Mouse (Mus musculus): Measurements from ENCODE around the gene Zfp950. TPM values are rescaled to one million over a fixed set of nuclear protein-coding genes. Genes with fewer than 3 reads are reported as not detected.
"Not testable (repeated sequence)": the region's sequence is repeated elsewhere in the genome, so short reads cannot be mapped to it uniquely, and the experiment has no call there.

Zfp950 gene
- polyA plus RNA-seq (2015; fragmentation: Nextera tagmentation; extraction: Ambion mirVana) = 32.8 and 38.1 TPM in 2 replicates

- Histone ChIP-seq H3K9ac (peak within 1 kb of the TSS; percentile 79), H3K4me2 (replicated peaks) (peak within 1 kb of the TSS; percentile 70), H3K27ac (peak within 1 kb of the TSS; percentile 70; the same call in 1 of the 2 replicates), H3K4me3 (replicated peaks) (peak within 1 kb of the TSS; percentile 77), H3K27me3 (replicated peaks) (no peaks in the 10 kb centered on the region), H3K4me1 (replicated peaks) (peaks cover 4% of the 10 kb centered on the region; the same call in 1 of the 2 replicates), H3K9me3 (no peaks in the 10 kb centered on the region), H3K36me3 (no peaks in the 10 kb centered on the region)
- under 1% methylated on average over 18 of the region's 18 CpGs for WGBS
- peak; percentile 100 for ATAC-seq
These were observed at the start of gene Zfp950 for GRCm38 (mm10) chr19:61140342-61141206. Gene Zfp950, minus strand, starts transcription at chr19:61140840.

- not testable (repeated sequence) for H3K9ac ChIP-seq; H3K4me3 ChIP-seq (replicated peaks); H3K9me3 ChIP-seq; H3K4me1 ChIP-seq (replicated peaks); H3K36me3 ChIP-seq; ATAC-seq; H3K27ac ChIP-seq; H3K4me2 ChIP-seq (replicated peaks); H3K27me3 ChIP-seq (replicated peaks)
- WGBS = 86% methylated on average over 2 of the region's 2 CpGs
These were observed 43.0 kb upstream of the Zfp950 start, which contains the start of gene Gm6020 for GRCm38 (mm10) chr19:61183590-61183989. Gene Gm6020, plus strand, starts transcription at chr19:61183890.

GRCm38 (mm10) chr19:61175756-61176324 is 35.2 kb upstream of the Zfp950 start, which contains the start of gene Gm7102:
Gene Gm7102, minus strand, starts transcription at chr19:61176309.
- WGBS = 21% methylated on average over 39 of the region's 39 CpGs
- peak; percentile 45; the same call in 1 of the 2 replicates for ATAC-seq

GRCm38 (mm10) chr19:61151701-61152420 is 11.2 kb upstream of the Zfp950 start:
- Histone ChIP-seq H3K4me3 (replicated peaks) (peak overlapping the region; percentile 46), H3K36me3 (no peaks in the 10 kb centered on the region), H3K9ac (peak overlapping the region; percentile 55), H3K27me3 (replicated peaks) (no peaks in the 10 kb centered on the region), H3K9me3 (no peaks in the 10 kb centered on the region), H3K4me2 (replicated peaks) (peak overlapping the region; percentile 80), H3K27ac (peak overlapping the region; percentile 67), H3K4me1 (replicated peaks) (no peaks in the 10 kb centered on the region)
- WGBS = 5% methylated on average over 27 of the region's 27 CpGs
- peak; percentile 89 for ATAC-seq

More at GRCm38 (mm10) chr19:61175756-61176324, 35.2 kb upstream of the Zfp950 start, which contains the start of gene Gm7102:
- peak within 1 kb of the TSS; percentile 32 for H3K4me3 ChIP-seq (replicated peaks)
- H3K27ac ChIP-seq = no peak within 1 kb of the TSS
- no peaks in the 10 kb centered on the region for H3K9me3 ChIP-seq
- no peak within 1 kb of the TSS; the same call in 1 of the 2 replicates for H3K9ac ChIP-seq
- H3K36me3 ChIP-seq = no peaks in the 10 kb centered on the region
- H3K4me1 ChIP-seq (replicated peaks) = no peaks in the 10 kb centered on the region
- H3K4me2 ChIP-seq (replicated peaks) = peak within 1 kb of the TSS; percentile 65
- H3K27me3 ChIP-seq (replicated peaks) = no peaks in the 10 kb centered on the region

GRCm38 (mm10) chr19:61151372-61151700 is 10.7 kb upstream of the Zfp950 start:
- Histone ChIP-seq H3K4me3 (replicated peaks) (peak overlapping the region; percentile 46), H3K4me1 (replicated peaks) (no peaks in the 10 kb centered on the region)

GRCm38 (mm10) chr19:61141299-61141698 is 659 bp upstream of the Zfp950 start:
- no peak overlapping the region for H3K27ac ChIP-seq
- H3K9ac ChIP-seq = peak overlapping the region; percentile 44
- WGBS = 22% methylated on average over 4 of the region's 4 CpGs
- H3K27me3 ChIP-seq (replicated peaks) = no peaks in the 10 kb centered on the region
- peak overlapping the region; percentile 70 for H3K4me2 ChIP-seq (replicated peaks)
- H3K36me3 ChIP-seq = no peaks in the 10 kb centered on the region
- ATAC-seq = no peak
- H3K4me1 ChIP-seq (replicated peaks) = peaks cover 4% of the 10 kb centered on the region; the same call in 1 of the 2 replicates
- H3K9me3 ChIP-seq = no peaks in the 10 kb centered on the region
- H3K4me3 ChIP-seq (replicated peaks) = peak overlapping the region; percentile 77

More at GRCm38 (mm10) chr19:61151372-61151700, 10.7 kb upstream of the Zfp950 start:
- Histone ChIP-seq H3K27ac (peak overlapping the region; percentile 67), H3K9me3 (no peaks in the 10 kb centered on the region), H3K27me3 (replicated peaks) (no peaks in the 10 kb centered on the region), H3K9ac (peak overlapping the region; percentile 55), H3K4me2 (replicated peaks) (peak overlapping the region; percentile 80), H3K36me3 (no peaks in the 10 kb centered on the region)
- ATAC-seq = peak; percentile 95
- 7% methylated on average over 8 of the region's 8 CpGs for WGBS

GRCm38 (mm10) chr19:61138655-61139054 is 2.0 kb downstream of the Zfp950 start:
- ATAC-seq = no peak
- Histone ChIP-seq H3K36me3 (no peaks in the 10 kb centered on the region), H3K4me3 (replicated peaks) (no peak overlapping the region), H3K27me3 (replicated peaks) (no peaks in the 10 kb centered on the region), H3K4me1 (replicated peaks) (peaks cover 4% of the 10 kb centered on the region; the same call in 1 of the 2 replicates), H3K9me3 (no peaks in the 10 kb centered on the region), H3K27ac (no peak overlapping the region), H3K4me2 (replicated peaks) (no peak overlapping the region), H3K9ac (no peak overlapping the region)

- Histone ChIP-seq H3K4me1 (replicated peaks) (no peaks in the 10 kb centered on the region), H3K4me3 (replicated peaks) (no peak overlapping the region), H3K9me3 (no peaks in the 10 kb centered on the region), H3K4me2 (replicated peaks) (no peak overlapping the region), H3K36me3 (peaks cover 3% of the 10 kb centered on the region; the same call in 1 of the 2 replicates), H3K9ac (no peak overlapping the region), H3K27me3 (replicated peaks) (no peaks in the 10 kb centered on the region), H3K27ac (no peak overlapping the region)
- 92% methylated on average over 10 of the region's 10 CpGs for WGBS
- ATAC-seq = no peak
These were observed 9.5 kb downstream of the Zfp950 start for GRCm38 (mm10) chr19:61131096-61131495.

- H3K4me3 ChIP-seq (replicated peaks) = no peak overlapping the region
- no peak overlapping the region for H3K9ac ChIP-seq
- WGBS = 48% methylated on average over 2 of the region's 2 CpGs
- no peak for ATAC-seq
- H3K9me3 ChIP-seq = no peaks in the 10 kb centered on the region
- H3K27ac ChIP-seq = no peak overlapping the region
- H3K27me3 ChIP-seq (replicated peaks) = no peaks in the 10 kb centered on the region
- no peaks in the 10 kb centered on the region for H3K4me1 ChIP-seq (replicated peaks)
- no peak overlapping the region for H3K4me2 ChIP-seq (replicated peaks)
- H3K36me3 ChIP-seq = no peaks in the 10 kb centered on the region
These were observed 30.5 kb downstream of the Zfp950 start for GRCm38 (mm10) chr19:61110184-61110583.

- Histone ChIP-seq H3K36me3 (no peaks in the 10 kb centered on the region), H3K4me2 (replicated peaks) (no peak overlapping the region), H3K4me1 (replicated peaks) (no peaks in the 10 kb centered on the region), H3K27me3 (replicated peaks) (no peaks in the 10 kb centered on the region), H3K9me3 (no peaks in the 10 kb centered on the region), H3K27ac (no peak overlapping the region), H3K9ac (no peak overlapping the region), H3K4me3 (replicated peaks) (no peak overlapping the region)
- 15% methylated on average over 4 of the region's 4 CpGs for WGBS
- no peak for ATAC-seq
These were observed 42.9 kb downstream of the Zfp950 start for GRCm38 (mm10) chr19:61097764-61098163.

- Histone ChIP-seq H3K9ac (no peak overlapping the region), H3K36me3 (no peaks in the 10 kb centered on the region), H3K4me2 (replicated peaks) (no peak overlapping the region), H3K27me3 (replicated peaks) (no peaks in the 10 kb centered on the region), H3K4me3 (replicated peaks) (no peak overlapping the region), H3K27ac (no peak overlapping the region), H3K4me1 (replicated peaks) (no peaks in the 10 kb centered on the region), H3K9me3 (no peaks in the 10 kb centered on the region)
- 78% methylated on average over 2 of the region's 2 CpGs for WGBS
- no peak for ATAC-seq
These were observed 43.9 kb downstream of the Zfp950 start for GRCm38 (mm10) chr19:61096776-61097175.

GRCm38 (mm10) chr19:61090541-61090940 is 50.1 kb downstream of the Zfp950 start:
- 92% methylated on average over 4 of the region's 4 CpGs for WGBS
- Histone ChIP-seq H3K27me3 (replicated peaks) (no peaks in the 10 kb centered on the region), H3K9me3 (no peaks in the 10 kb centered on the region), H3K4me1 (replicated peaks) (no peaks in the 10 kb centered on the region), H3K27ac (no peak overlapping the region), H3K9ac (no peak overlapping the region), H3K36me3 (no peaks in the 10 kb centered on the region), H3K4me2 (replicated peaks) (no peak overlapping the region), H3K4me3 (replicated peaks) (no peak overlapping the region)
- ATAC-seq = no peak
